Mouse (Mus musculus) kidney, adult 2 months (tissue): Measurements from ENCODE around the gene Plekho1. TPM values are rescaled to one million over a fixed set of nuclear protein-coding genes. Genes with fewer than 3 reads are reported as not detected.
"Not testable (repeated sequence)": the region's sequence is repeated elsewhere in the genome, so short reads cannot be mapped to it uniquely, and the experiment has no call there.

ENCODE experiments used
- DNase-seq: peaks from one replicate; pipeline ENCODE4 v3.0.0; 2021
- H3K27ac ChIP-seq: fragments of 200-500 bp; 2 replicates; pipeline ENCODE4 v1.5.1; 2012; ENCODE audit warnings: low read depth, low read length, control low read depth, inconsistent platforms; ENCODE audit not compliant: insufficient read depth
- H3K27me3 ChIP-seq: fragments of 200-500 bp; replicated peaks from 2 replicates; pipeline ENCODE4 v1.6.1; 2012; ENCODE audit warnings: mild to moderate bottlenecking, moderate library complexity, low read length, inconsistent platforms; ENCODE audit not compliant: control insufficient read depth, insufficient read depth
- H3K36me3 ChIP-seq: fragments of 200-500 bp; 2 replicates; pipeline ENCODE4 v1.6.1; 2012; ENCODE audit warnings: mild to moderate bottlenecking, moderate library complexity, low read length, inconsistent platforms; ENCODE audit not compliant: control insufficient read depth, insufficient read depth
- H3K4me1 ChIP-seq: fragments of 200-500 bp; 2 replicates; pipeline ENCODE4 v1.6.1; 2011; ENCODE audit warnings: low read length; ENCODE audit not compliant: control insufficient read depth, insufficient read depth
- H3K4me3 ChIP-seq: fragments of 200-500 bp; 2 replicates; pipeline ENCODE4 v1.5.1; 2011; ENCODE audit warnings: mild to moderate bottlenecking, low read depth, low read length, control low read depth; ENCODE audit not compliant: insufficient read depth
- CTCF ChIP-seq: fragments of 200-500 bp; conservative IDR thresholded peaks from 2 replicates; pipeline ENCODE4 v1.5.1; 2011; ENCODE audit warnings: low read depth, mild to moderate bottlenecking, control low read depth, low read length, moderate library complexity, mixed read lengths; ENCODE audit not compliant: insufficient read depth, insufficient read length
- POLR2A ChIP-seq: fragments of 200-500 bp; IDR thresholded peaks from one replicate; pipeline ENCODE4 v1.6.1; 2011; ENCODE audit warnings: low read depth, low read length, control low read depth
- WGBS: fragments of 180-500 bp; shearing (Covaris S2); methylation state at CpG from one replicate; pipeline ENCODE4 v1.1.7; 2018; 5-methylcytosine and 5-hydroxymethylcytosine counted together
- polyA plus RNA-seq: library from polyadenylated mRNA; depleted of rRNA; stranded (reverse); fragments of >200 nt; gene quantifications from 2 replicates; pipeline ENCODE4 v1.2.3, GENCODE M21; 2012

Plekho1 gene
- polyA plus RNA-seq, 1 experiment, result 33.2 TPM

GRCm38 (mm10) chr3:95957359-95958148 lies 38.2 kb downstream of the Plekho1 start:
- H3K4me3 ChIP-seq, result no peak overlapping the region
- WGBS, result 53% methylated on average over 8 of the region's 8 CpGs
- no peaks in the 10 kb centered on the region for H3K36me3 ChIP-seq
- no peaks in the 10 kb centered on the region for H3K4me1 ChIP-seq
- H3K27ac ChIP-seq, result no peak overlapping the region
- H3K27me3 ChIP-seq, result no peaks in the 10 kb centered on the region
- TF ChIP-seq CTCF (no peak), POLR2A (no peak)
- peak; percentile 46 for DNase-seq

- Histone ChIP-seq H3K4me3 (no peak overlapping the region), H3K36me3 (no peaks in the 10 kb centered on the region), H3K4me1 (no peaks in the 10 kb centered on the region), H3K27ac (no peak overlapping the region), H3K27me3 (no peaks in the 10 kb centered on the region)
- no peak for TF ChIP-seq POLR2A
- no peak for DNase-seq
- 77% methylated on average over 5 of the region's 5 CpGs for WGBS
These were observed 40.5 kb downstream of the Plekho1 start for GRCm38 (mm10) chr3:95955318-95955717.

- not testable (repeated sequence) for H3K27ac ChIP-seq, H3K4me3 ChIP-seq, H3K27me3 ChIP-seq, DNase-seq, H3K4me1 ChIP-seq, H3K36me3 ChIP-seq
- WGBS, result 92% methylated on average over 12 of the region's 12 CpGs
These were observed 41.1 kb downstream of the Plekho1 start for GRCm38 (mm10) chr3:95954648-95955173.

- WGBS, result 76% methylated on average over 3 of the region's 3 CpGs
- Histone ChIP-seq H3K36me3 (no peaks in the 10 kb centered on the region), H3K4me3 (no peak overlapping the region), H3K27me3 (no peaks in the 10 kb centered on the region), H3K27ac (no peak overlapping the region), H3K4me1 (no peaks in the 10 kb centered on the region)
- TF ChIP-seq POLR2A, result no peak
- DNase-seq, result no peak
These were observed 42.3 kb downstream of the Plekho1 start for GRCm38 (mm10) chr3:95953522-95953921.

- no peaks in the 10 kb centered on the region for H3K27me3 ChIP-seq
- H3K4me3 ChIP-seq, result no peak overlapping the region
- TF ChIP-seq CTCF, result no peak
- TF ChIP-seq POLR2A, result no peak
- H3K4me1 ChIP-seq, result no peaks in the 10 kb centered on the region
- no peak overlapping the region for H3K27ac ChIP-seq
- no peak for DNase-seq
- no peaks in the 10 kb centered on the region for H3K36me3 ChIP-seq
These were observed 42.8 kb downstream of the Plekho1 start for GRCm38 (mm10) chr3:95953023-95953422.

- WGBS, result 71% methylated on average over 12 of the region's 12 CpGs
- H3K4me1 ChIP-seq, H3K27me3 ChIP-seq, H3K36me3 ChIP-seq, DNase-seq: not testable (repeated sequence)
- H3K27ac ChIP-seq, result peak overlapping the region; percentile 95
- peak overlapping the region; percentile 63 for H3K4me3 ChIP-seq
These were observed 44.2 kb downstream of the Plekho1 start for GRCm38 (mm10) chr3:95951566-95951965.

- no peak for TF ChIP-seq POLR2A
- TF ChIP-seq CTCF, result no peak
- DNase-seq, result peak; percentile 96
- no peaks in the 10 kb centered on the region for H3K27me3 ChIP-seq
- peak overlapping the region; percentile 95 for H3K27ac ChIP-seq
- WGBS, result under 1% methylated on average over 49 of the region's 49 CpGs
- no peaks in the 10 kb centered on the region; the same call in 1 of the 2 replicates for H3K36me3 ChIP-seq
- H3K4me3 ChIP-seq, result peak overlapping the region; percentile 63
- H3K4me1 ChIP-seq, result no peaks in the 10 kb centered on the region
These were observed 44.8 kb downstream of the Plekho1 start for GRCm38 (mm10) chr3:95950763-95951551.
